Mouse (Mus musculus) frontal cortex, adult 2 months (tissue): ENCODE measurements around the gene Kirrel3. TPM values are rescaled to one million over a fixed set of nuclear protein-coding genes. Genes with fewer than 3 reads are reported as not detected.
A peak's percentile ranks its signal among the peaks of the same experiment; 100 is the strongest.

Experiments
- DNase-seq, 2 experiments: peaks; one replicate each; pipeline ENCODE4 v3.0.0; 2022; ENCODE audit warnings: low spot score in 1 of 2; ENCODE audit errors: extremely low spot score in 1 of 2
- polyA plus RNA-seq: library from polyadenylated mRNA; depleted of rRNA; stranded (reverse); fragments of >200 nt; gene quantifications from 2 replicates; pipeline ENCODE4 v1.2.3, GENCODE M21; 2012

The Kirrel3 gene
- polyA plus RNA-seq, 1 experiment, result 38.4 TPM

GRCm38 (mm10) chr9:34592073-34592610 lies 106.4 kb downstream of the Kirrel3 start:
- DNase-seq, result no peak

GRCm38 (mm10) chr9:34593889-34594288 lies 108.2 kb downstream of the Kirrel3 start:
- no peak for DNase-seq

- no peak for DNase-seq
These were observed 114.6 kb downstream of the Kirrel3 start for GRCm38 (mm10) chr9:34600326-34600725.

GRCm38 (mm10) chr9:34603750-34604149 lies 118.1 kb downstream of the Kirrel3 start:
- no peak for DNase-seq

GRCm38 (mm10) chr9:34604931-34605330 lies 119.2 kb downstream of the Kirrel3 start:
- no peak for DNase-seq

GRCm38 (mm10) chr9:34605486-34605885 lies 119.8 kb downstream of the Kirrel3 start:
- no peak for DNase-seq

- no peak for DNase-seq
These were observed 122.3 kb downstream of the Kirrel3 start for GRCm38 (mm10) chr9:34607976-34608375.

GRCm38 (mm10) chr9:34612886-34613769 lies 127.4 kb downstream of the Kirrel3 start:
- no peak for DNase-seq

- no peak for DNase-seq
These were observed 132.4 kb downstream of the Kirrel3 start for GRCm38 (mm10) chr9:34618099-34618498.

GRCm38 (mm10) chr9:34619913-34620312 lies 134.2 kb downstream of the Kirrel3 start:
- no peak for DNase-seq

GRCm38 (mm10) chr9:34623526-34623925 lies 137.8 kb downstream of the Kirrel3 start:
- no peak for DNase-seq

GRCm38 (mm10) chr9:34624021-34624420 lies 138.3 kb downstream of the Kirrel3 start:
- DNase-seq, result no peak

- DNase-seq, result no peak
These were observed 143.1 kb downstream of the Kirrel3 start for GRCm38 (mm10) chr9:34628841-34629240.

- no peak for DNase-seq
These were observed 150.0 kb downstream of the Kirrel3 start for GRCm38 (mm10) chr9:34635696-34636095.

GRCm38 (mm10) chr9:34643917-34644316 lies 158.2 kb downstream of the Kirrel3 start:
- no peak for DNase-seq

GRCm38 (mm10) chr9:34644392-34644791 lies 158.7 kb downstream of the Kirrel3 start:
- no peak for DNase-seq

GRCm38 (mm10) chr9:34646831-34647230 lies 161.1 kb downstream of the Kirrel3 start:
- DNase-seq, result no peak

GRCm38 (mm10) chr9:34652278-34652677 lies 166.6 kb downstream of the Kirrel3 start:
- no peak for DNase-seq

- no peak for DNase-seq
These were observed 167.4 kb downstream of the Kirrel3 start for GRCm38 (mm10) chr9:34653141-34653540.

- DNase-seq, result peak in 1 of 2 experiments; percentile 43
These were observed 174.9 kb downstream of the Kirrel3 start for GRCm38 (mm10) chr9:34660566-34660965.

GRCm38 (mm10) chr9:34663412-34663811 lies 177.7 kb downstream of the Kirrel3 start:
- no peak for DNase-seq
